Mouse (Mus musculus) lung, adult 2 months (tissue): ENCODE data around the gene Id1.

Experiments
- CTCF ChIP-seq: fragments of 200-500 bp; IDR thresholded peaks from 2 replicates; pipeline ENCODE4 v1.5.1; 2011; ENCODE audit warnings: mild to moderate bottlenecking, low read length, control low read depth; ENCODE audit not compliant: insufficient read depth
- POLR2A ChIP-seq: fragments of 200-500 bp; IDR thresholded peaks from 2 replicates; pipeline ENCODE4 v1.6.1; 2011; ENCODE audit warnings: low read depth, mild to moderate bottlenecking, control low read depth, low read length, borderline replicate concordance; ENCODE audit errors: extremely low read depth

GRCm38 (mm10) chr2:152734501-152734900 lies 1.6 kb upstream of the Id1 start:
- TF ChIP-seq CTCF (no peak), POLR2A (no peak)
